Mouse (Mus musculus) thymus, postnatal 0 days (tissue): ENCODE measurements at regions not wholly inside any gene's neighbourhood (a gene's known extent, or its start where the extent isn't known, plus 50 kb on each side); places are given as distances from the start of the nearest gene placed in this dataset.

Source experiments
- DNase-seq: peaks from one replicate; pipeline ENCODE4 v3.0.0-alpha.2; 2015; ENCODE audit warnings: low spot score

DNA sequence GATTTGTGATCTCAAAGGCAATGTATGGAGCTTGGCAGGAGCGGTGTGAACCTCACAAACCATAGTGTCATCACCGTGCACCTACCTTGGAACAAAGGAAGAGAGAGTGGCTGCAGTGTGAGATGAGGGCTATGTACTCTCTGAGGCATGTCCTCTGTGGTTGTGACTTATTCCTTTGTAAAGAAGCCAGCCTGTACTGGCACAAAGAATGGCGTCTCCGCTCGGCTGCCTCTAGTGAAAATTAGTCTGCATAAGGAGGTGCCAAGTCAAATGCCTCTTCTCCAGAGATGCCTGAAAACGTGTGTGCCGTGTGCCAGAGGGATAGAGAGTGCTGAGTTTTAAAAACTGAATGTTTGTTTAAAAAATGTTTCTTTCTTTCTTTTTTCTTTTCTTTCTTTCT lies 444.0 kb upstream of the Frg1 start:
- DNase-seq = no peak

- DNase-seq = no peak
Observed at GRCm38 (mm10) chr8:41831713-41832112, 414.8 kb upstream of the Frg1 start.

DNA sequence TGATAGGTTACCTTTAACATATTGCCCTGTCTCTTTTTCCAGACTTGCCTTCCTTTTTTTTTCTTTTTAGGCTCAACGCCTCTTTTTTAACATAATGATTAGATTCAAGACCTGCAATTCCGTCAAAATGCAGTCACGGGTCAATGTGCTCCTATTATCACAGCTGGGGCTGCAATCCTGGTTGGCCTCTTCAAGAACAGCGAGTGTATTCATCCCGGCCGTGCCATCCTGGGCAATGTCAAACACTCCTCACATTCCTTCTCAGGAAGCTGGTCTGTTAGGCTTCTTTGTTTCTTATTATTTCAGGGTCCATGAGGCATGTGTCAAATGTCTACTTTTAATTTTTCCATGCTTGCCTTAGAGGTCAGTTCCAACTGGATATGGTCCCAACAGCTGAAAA lies 413.5 kb upstream of the Frg1 start:
- DNase-seq = no peak

DNA sequence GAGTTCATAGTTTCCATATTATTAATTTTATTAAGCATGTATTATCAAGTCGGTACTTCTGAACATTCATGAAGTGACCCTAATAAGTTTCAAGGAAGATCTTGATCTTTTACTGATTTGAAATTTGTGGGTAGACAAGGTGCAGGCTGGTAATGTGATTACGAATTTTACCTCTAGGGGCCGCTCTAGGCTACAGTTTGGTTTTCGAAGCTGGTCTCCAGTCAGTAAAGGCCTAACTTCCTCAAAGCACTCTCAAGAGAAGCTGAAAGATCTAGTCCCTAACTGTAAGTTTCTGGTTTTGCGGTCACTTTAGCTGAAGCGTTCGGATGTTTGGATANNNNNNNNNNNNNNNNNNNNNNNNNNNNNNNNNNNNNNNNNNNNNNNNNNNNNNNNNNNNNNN lies 408.1 kb upstream of the Frg1 start:
- peak; percentile 48 for DNase-seq

DNA sequence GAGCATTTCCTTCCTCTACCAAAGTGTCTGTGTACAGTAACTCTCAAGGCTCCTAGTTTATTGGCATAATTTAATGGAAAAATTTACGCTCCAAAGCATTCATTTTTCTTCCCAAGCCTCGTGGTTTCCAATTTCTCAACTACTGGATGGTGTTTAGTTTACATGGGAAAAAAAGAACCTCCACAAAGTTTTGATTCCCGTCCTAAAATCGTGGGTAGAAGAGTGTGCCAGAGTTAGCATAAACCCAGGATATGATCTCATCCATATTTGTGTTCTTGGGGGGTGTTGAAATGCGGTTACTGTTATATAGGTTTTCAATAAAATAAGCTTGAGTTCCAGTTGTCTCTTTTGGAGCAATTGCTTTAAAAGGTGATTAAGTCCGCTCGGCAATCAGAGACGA lies 406.2 kb upstream of the Frg1 start:
- no peak for DNase-seq

- no peak for DNase-seq
Observed at GRCm38 (mm10) chr8:41821676-41822075, 404.8 kb upstream of the Frg1 start.

- no peak for DNase-seq
Observed at GRCm38 (mm10) chr8:41820605-41821395, 403.9 kb upstream of the Frg1 start.

DNA sequence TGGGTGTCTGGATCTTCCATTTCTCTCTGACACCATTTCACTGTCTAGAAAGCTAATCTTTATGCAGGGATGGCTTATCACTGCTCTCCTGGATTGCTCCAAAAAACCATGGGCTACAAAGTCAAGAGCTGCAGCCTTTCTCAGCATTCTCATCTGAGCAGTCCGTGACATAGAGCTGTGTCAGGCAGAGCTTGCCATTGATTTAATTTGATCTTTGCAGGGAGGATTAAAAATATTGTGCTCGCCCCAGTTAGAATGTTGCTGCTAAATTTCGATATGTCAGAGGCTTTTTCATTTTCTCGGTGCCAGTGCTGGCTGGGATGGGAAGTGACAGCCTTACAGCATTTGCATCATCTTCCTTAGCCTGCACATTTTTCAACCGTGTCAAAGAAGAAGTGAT lies 401.7 kb upstream of the Frg1 start:
- no peak for DNase-seq

DNA sequence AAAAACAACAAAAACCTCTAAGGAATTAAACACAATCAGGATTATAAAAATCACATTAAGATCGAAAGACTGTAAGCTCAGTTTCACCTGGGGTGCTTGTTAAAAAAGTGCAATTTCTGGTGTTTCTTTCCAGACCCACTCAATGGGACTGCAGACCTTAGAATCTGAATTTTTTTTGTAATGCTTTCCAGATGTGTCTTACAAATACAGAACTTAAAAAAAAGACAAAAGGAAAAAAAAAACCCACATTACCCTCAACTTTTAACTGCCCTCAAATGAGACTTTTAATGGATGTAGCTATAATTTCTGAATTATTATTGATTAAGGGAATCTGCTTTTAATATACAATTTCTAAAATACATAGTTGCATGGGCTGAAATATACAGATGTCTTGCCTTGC lies 401.2 kb upstream of the Frg1 start:
- DNase-seq = no peak

DNA sequence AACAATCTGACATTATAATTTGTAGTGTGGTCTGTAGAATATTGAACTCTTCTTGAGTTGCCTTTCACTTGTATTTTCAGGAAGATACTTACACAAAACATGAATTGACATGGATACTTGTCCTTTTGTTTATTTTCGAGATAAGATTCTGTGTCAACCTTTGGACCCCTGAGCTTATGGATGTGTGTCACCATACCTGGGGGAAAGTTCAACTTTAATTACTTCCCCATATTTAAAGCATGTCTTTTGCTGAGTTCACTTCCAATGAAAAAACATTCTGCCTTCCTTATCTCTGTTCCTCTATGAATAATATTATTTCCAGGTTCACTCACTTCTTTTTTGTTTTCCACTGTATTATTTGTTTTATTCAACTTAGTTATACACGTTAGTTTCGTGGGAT lies 398.4 kb upstream of the Frg1 start:
- DNase-seq = no peak

DNA sequence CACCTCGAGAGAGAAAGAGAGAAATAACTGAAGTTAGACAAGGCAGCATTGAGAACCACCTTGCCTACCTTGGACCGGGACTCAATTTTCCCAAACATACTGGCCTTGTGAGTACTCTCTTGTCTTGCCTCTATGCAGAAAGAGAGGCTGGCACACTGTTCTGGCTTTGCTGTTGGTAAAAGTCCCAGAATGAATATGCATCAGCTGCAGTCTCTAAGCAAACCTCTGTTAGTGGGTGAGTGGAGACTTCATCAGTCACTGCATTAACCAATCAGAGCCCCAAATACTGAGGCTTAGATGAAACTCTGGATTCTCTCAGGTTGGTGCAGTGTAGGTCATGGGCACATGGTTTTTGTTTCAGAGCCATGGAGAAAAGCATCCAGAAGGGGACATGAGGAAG lies 378.8 kb upstream of the Frg1 start:
- DNase-seq = no peak

GRCm38 (mm10) chr8:41786952-41787861 lies 370.3 kb upstream of the Frg1 start:
- DNase-seq = no peak

- no peak for DNase-seq
Observed at GRCm38 (mm10) chr8:41785977-41786376, 369.1 kb upstream of the Frg1 start.

GRCm38 (mm10) chr8:41782837-41783236 lies 366.0 kb upstream of the Frg1 start:
- DNase-seq = no peak

- DNase-seq = no peak
Observed at GRCm38 (mm10) chr8:41779459-41779858, 362.6 kb upstream of the Frg1 start.

DNA sequence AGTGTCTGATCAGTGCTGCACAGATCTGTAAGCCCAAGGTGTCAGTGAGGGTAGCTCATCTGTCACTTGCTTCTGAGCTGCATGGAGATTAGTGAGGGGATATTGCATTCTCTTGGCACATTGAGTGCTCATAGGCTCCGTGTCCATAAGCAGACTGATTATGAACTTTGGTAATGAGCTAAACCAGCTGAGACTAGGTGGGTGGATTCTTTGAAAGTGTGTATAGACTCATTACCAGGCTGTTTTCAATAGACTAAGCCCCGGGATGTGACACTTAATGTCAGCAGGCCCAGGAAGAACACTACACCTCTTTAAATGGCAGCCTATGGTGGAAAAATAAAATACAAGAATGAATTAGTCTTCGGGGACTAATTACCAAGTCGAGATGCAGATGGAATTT lies 354.9 kb upstream of the Frg1 start:
- no peak for DNase-seq

DNA sequence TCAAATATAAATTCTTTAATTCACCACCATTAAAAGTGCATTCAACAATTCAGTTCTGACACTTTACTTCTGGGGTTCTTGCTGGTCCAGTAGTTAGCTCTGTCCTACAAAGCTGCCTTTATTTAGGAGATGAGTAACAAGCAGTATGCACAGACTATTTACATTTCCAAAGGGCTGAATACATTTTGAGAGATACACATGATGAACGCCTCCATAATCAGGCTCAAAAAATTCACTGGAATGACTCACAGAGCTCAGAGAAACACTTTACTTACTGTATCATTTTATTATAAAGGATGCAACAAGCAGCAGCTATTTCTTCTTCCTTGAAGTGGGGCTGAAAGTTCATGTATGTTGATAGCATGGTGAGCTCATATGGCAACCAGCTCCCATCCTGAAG lies 336.6 kb upstream of the Frg1 start:
- DNase-seq = no peak

- no peak for DNase-seq
Observed at GRCm38 (mm10) chr8:41752641-41753040, 335.8 kb upstream of the Frg1 start.

- DNase-seq = no peak
Observed at GRCm38 (mm10) chr8:41747024-41747423, 330.1 kb upstream of the Frg1 start.

- DNase-seq = no peak
Observed at GRCm38 (mm10) chr8:41742796-41743670, 326.2 kb upstream of the Frg1 start.

GRCm38 (mm10) chr8:41717002-41717401 lies 300.1 kb upstream of the Frg1 start:
- DNase-seq = no peak
